Mouse (Mus musculus) embryonic fibroblast, embryonic 13.5 days (primary cell): ENCODE measurements around the gene Mcur1.

Experiments used
- CTCF ChIP-seq: IDR thresholded peaks from 2 replicates; pipeline ENCODE4 v1.5.1; 2011; ENCODE audit warnings: mild to moderate bottlenecking, control low read depth, low read length, moderate library complexity, borderline replicate concordance; ENCODE audit not compliant: insufficient read depth
- POLR2A ChIP-seq: IDR thresholded peaks from 2 replicates; pipeline ENCODE4 v1.6.1; 2011; ENCODE audit warnings: low read depth, mild to moderate bottlenecking, control low read depth, low read length, moderate library complexity

DNA sequence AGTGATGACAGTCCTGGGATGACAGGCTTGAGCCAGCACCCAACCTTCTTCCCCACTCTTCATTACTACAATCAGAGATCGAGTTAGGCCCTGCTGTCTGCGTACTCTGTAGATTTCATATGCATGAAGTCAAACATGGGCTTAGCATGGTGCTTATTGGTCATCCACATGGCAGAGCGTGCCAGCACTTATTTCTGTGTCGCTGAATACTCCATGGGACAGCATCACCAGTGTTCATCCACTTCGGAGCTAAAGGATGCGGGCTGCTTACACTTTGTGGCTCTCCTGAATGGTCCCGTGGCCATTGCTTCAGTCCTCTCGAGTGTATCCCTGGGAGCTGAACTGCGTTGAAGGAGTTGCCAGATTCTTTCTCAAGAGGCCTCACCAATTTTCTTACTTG is 4.7 kb downstream of the Mcur1 start:
- TF ChIP-seq CTCF (no peak), POLR2A (no peak)
